ENCODE assay signal across 9 mouse cellular contexts in the genomic region with DNA sequence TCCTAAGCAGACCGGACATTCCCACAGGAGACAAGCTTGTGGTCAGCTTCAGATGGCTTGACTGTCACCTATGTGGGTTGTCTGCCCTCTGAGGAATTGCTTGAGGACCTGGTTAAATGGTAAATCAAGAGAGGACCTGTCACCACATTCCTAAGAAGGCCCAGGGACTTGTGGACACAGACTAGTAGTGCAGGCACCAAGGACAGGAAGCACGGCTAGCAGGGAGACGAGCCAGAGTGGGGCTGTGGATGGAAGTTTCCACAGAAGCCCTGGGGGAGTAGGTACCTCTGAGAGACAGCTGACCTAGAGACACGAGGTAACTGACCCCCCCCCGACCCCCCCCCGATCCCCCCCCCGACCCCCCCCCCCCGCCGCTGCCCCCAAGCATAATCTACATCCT. TPM values are rescaled to one million over a fixed set of nuclear protein-coding genes. Genes with fewer than 3 reads are reported as not detected.
A peak's percentile ranks its signal among the peaks of the same experiment; 100 is the strongest.
DNase-seq lines count a peak whose midpoint lies in the region; ATAC-seq lines count a peak whose summit lies in the region.
"Had no signal": no experiment of that assay in that cellular context is flagged by ENCODE, and none has a peak within 500 bp of the region (broad histone marks: within the 10 kb centered on the region; RNA-seq: fewer than 3 reads in every experiment).

No protein-coding gene starts in this region.

- peaks cover 84% of the 10 kb centered on the region for H3K4me1 ChIP-seq in heart, embryonic 10.5 days
- peaks cover 41% of the 10 kb centered on the region for H3K4me1 ChIP-seq in neural tube, embryonic 12.5 days
- peaks cover 42% of the 10 kb centered on the region for H3K4me1 ChIP-seq in intestine, embryonic 14.5 days (replicated peaks; ENCODE audit: control insufficient read depth, insufficient read depth, low read length)

- no peak for DNase-seq in heart, embryonic 10.5 days (ENCODE audit: low spot score)
- DNase-seq in heart, postnatal 25 days (ENCODE audit: low spot score) = no peak
- DNase-seq in neural tube, embryonic 10.5 days (ENCODE audit: extremely low spot score, low spot score) = no peak
- no peak for DNase-seq in intestine, embryonic 14.5 days (ENCODE audit: low spot score)
- DNase-seq in yolk sac, embryonic 10.5 days (ENCODE audit: low spot score) = peak; percentile 18
- no peak for DNase-seq in layer of hippocampus, postnatal 14 days (ENCODE audit: low spot score in 2 of 2)
- DNase-seq in natural killer cell, adult 2 months (ENCODE audit: low spot score in 2 of 2) = no peak
- DNase-seq: right cerebral cortex, postnatal 14 days had no signal

- no peaks in the 10 kb centered on the region for H3K36me3 ChIP-seq in heart, embryonic 10.5 days
- no peaks in the 10 kb centered on the region for H3K36me3 ChIP-seq in neural tube, embryonic 12.5 days
- H3K36me3 ChIP-seq in intestine, embryonic 14.5 days (ENCODE audit: control insufficient read depth, insufficient read depth, low read length) = no peaks in the 10 kb centered on the region

- no peak for ATAC-seq in neural tube, embryonic 12.5 days (ENCODE audit: low FRiP score, low read depth)
- 0 out of 2 replicates have a peak, but pooled peaks have one; percentile 20 for ATAC-seq in intestine, embryonic 14.5 days (replicated peaks; ENCODE audit: low FRiP score, low TSS enrichment, low read depth)

- H3K4me3 ChIP-seq in heart, embryonic 10.5 days = no peak overlapping the region; the same call in 1 of the 2 replicates
- H3K4me3 ChIP-seq in neural tube, embryonic 12.5 days = no peak overlapping the region
- H3K4me3 ChIP-seq in intestine, embryonic 14.5 days (ENCODE audit: low read depth, low read length) = no peak overlapping the region

- H3K27me3 ChIP-seq in heart, embryonic 10.5 days (ENCODE audit: insufficient read depth, poor library complexity, severe bottlenecking) = no peaks in the 10 kb centered on the region
- no peaks in the 10 kb centered on the region for H3K27me3 ChIP-seq in neural tube, embryonic 12.5 days (replicated peaks)
- no peaks in the 10 kb centered on the region for H3K27me3 ChIP-seq in intestine, embryonic 14.5 days (replicated peaks; ENCODE audit: control insufficient read depth, insufficient read depth, low read length)

- H3K9ac ChIP-seq in neural tube, embryonic 12.5 days = no peak overlapping the region
- H3K9ac ChIP-seq in intestine, embryonic 14.5 days (ENCODE audit: low read length) = no peak overlapping the region

- 5% methylated on average over 7 of the region's 9 CpGs for WGBS in heart, embryonic 10.5 days
- WGBS in neural tube, embryonic 12.5 days = 30% methylated on average over 7 of the region's 9 CpGs
- 23% methylated on average over 6 of the region's 9 CpGs for WGBS in intestine, embryonic 14.5 days

- H3K4me2 ChIP-seq in neural tube, embryonic 12.5 days (replicated peaks) = 0 out of 2 replicates have a peak overlapping the region, but pooled peaks have one; percentile 22
- no peak overlapping the region for H3K4me2 ChIP-seq in intestine, embryonic 14.5 days (ENCODE audit: low read length)

- peak overlapping the region; percentile 72 for H3K27ac ChIP-seq in heart, embryonic 10.5 days
- no peak overlapping the region for H3K27ac ChIP-seq in neural tube, embryonic 12.5 days
- H3K27ac ChIP-seq in intestine, embryonic 14.5 days (ENCODE audit: low read depth) = peak overlapping the region; percentile 71

- intact Hi-C loops in heart, postnatal 25 days (cut with DNase I) = no loop called here

- H3K9me3 ChIP-seq in heart, embryonic 10.5 days = no peaks in the 10 kb centered on the region
- no peaks in the 10 kb centered on the region for H3K9me3 ChIP-seq in neural tube, embryonic 12.5 days
- no peaks in the 10 kb centered on the region for H3K9me3 ChIP-seq in intestine, embryonic 14.5 days (ENCODE audit: control insufficient read depth, low read length)

RNA-seq across cellular contexts. Expression of a gene that starts 39.4 kb away (rescaled TPM):
- 11.3 and 15.1 TPM in 2 replicates for polyA plus RNA-seq in heart, embryonic 10.5 days (2016; fragmentation: Nextera tagmentation; extraction: Ambion mirVana)
- total RNA-seq in heart, postnatal 25 days (2021) = 1 to 10 TPM; 7.9 to 8.4 TPM
- 17.7 and 21.9 TPM in 2 replicates for polyA plus RNA-seq in neural tube, embryonic 12.5 days (2016; fragmentation: Nextera tagmentation; extraction: Ambion mirVana)
- 25.3 and 29.2 TPM in 2 replicates for polyA plus RNA-seq in intestine, embryonic 14.5 days (2014; fragmentation: Nextera tagmentation; extraction: Ambion mirVana)
- total RNA-seq in layer of hippocampus, postnatal 14 days (2021) = 10 to 100 TPM; 55.5 to 74.0 TPM
